10 mouse cellular contexts compared by ENCODE assay signal in genomic region chr11:76059971-76060370, GRCm38 (mm10). TPM values are rescaled to one million over a fixed set of nuclear protein-coding genes. Genes with fewer than 3 reads are reported as not detected.
DNase-seq lines count a peak whose midpoint lies in the region; ATAC-seq and TF ChIP-seq lines count a peak whose summit lies in the region.
"Had no signal": no experiment of that assay in that cellular context is flagged by ENCODE, and none has a peak within 500 bp of the region (broad histone marks: within the 10 kb centered on the region; RNA-seq: fewer than 3 reads in every experiment).

No protein-coding gene starts in this region.

- H3K79me2 ChIP-seq in C2C12 (ENCODE audit: control insufficient read depth, insufficient read depth) = no peaks in the 10 kb centered on the region

- TF ChIP-seq EP300 in lung, postnatal 0 days (IDR thresholded peaks at IDR 0.05) = peak; percentile 64

- TF ChIP-seq CTCF in C2C12 (IDR thresholded peaks at IDR 0.05; ENCODE audit: control insufficient read depth, insufficient read depth, insufficient read length) (no peak), Patski (IDR thresholded peaks at IDR 0.05) (no peak)
- no peak for TF ChIP-seq CTCF in lung, postnatal 0 days (IDR thresholded peaks at IDR 0.05)
- no peak for TF ChIP-seq CTCF in forebrain, postnatal 0 days (IDR thresholded peaks at IDR 0.05; ENCODE audit: low read depth)
- no peak for TF ChIP-seq CTCF in hindbrain, postnatal 0 days (IDR thresholded peaks at IDR 0.05; ENCODE audit: low read depth)

- H3K27me3 ChIP-seq in C2C12 (ENCODE audit: control insufficient read depth, insufficient read depth, insufficient read length) (no peaks in the 10 kb centered on the region), Patski (no peaks in the 10 kb centered on the region)
- H3K27me3 ChIP-seq in kidney, embryonic 14.5 days (ENCODE audit: control insufficient read depth, insufficient read depth, low read length) = no peaks in the 10 kb centered on the region
- no peaks in the 10 kb centered on the region for H3K27me3 ChIP-seq in lung, postnatal 0 days (replicated peaks; ENCODE audit: insufficient read depth, low read length)
- no peaks in the 10 kb centered on the region for H3K27me3 ChIP-seq in forebrain, postnatal 0 days (ENCODE audit: insufficient read depth, low read length)
- H3K27me3 ChIP-seq in hindbrain, postnatal 0 days (ENCODE audit: insufficient read depth, low read length) = no peaks in the 10 kb centered on the region
- H3K27me3 ChIP-seq: liver, embryonic 13.5 days had no signal

- H3K36me3 ChIP-seq in C2C12 (ENCODE audit: control insufficient read depth, insufficient read depth) = peaks cover 3% of the 10 kb centered on the region
- no peaks in the 10 kb centered on the region for H3K36me3 ChIP-seq in kidney, embryonic 14.5 days (ENCODE audit: control insufficient read depth, insufficient read depth, low read length)
- H3K36me3 ChIP-seq in lung, postnatal 0 days (ENCODE audit: insufficient read depth, low read length) = no peaks in the 10 kb centered on the region
- H3K36me3 ChIP-seq in forebrain, postnatal 0 days (ENCODE audit: insufficient read depth) = peaks cover 38% of the 10 kb centered on the region
- H3K36me3 ChIP-seq in hindbrain, postnatal 0 days (ENCODE audit: insufficient read depth, low read length) = 0 out of 2 replicates have a peak, but pooled peaks cover 5% of the 10 kb centered on the region

- POLR2A ChIA-PET in Patski (lab: Charles Lee) = interaction anchor here (0.6 to 1.3 kb wide), 3 partner anchors 15 to 108 kb away, joined by 3 to 4 read pairs (median 3); no protein-coding TSS in a partner anchor

- ATAC-seq in Patski = peak; percentile 96
- ATAC-seq in kidney, embryonic 14.5 days (ENCODE audit: low FRiP score, low TSS enrichment) = peak; percentile 77
- ATAC-seq in lung, postnatal 0 days = peak; percentile 88
- ATAC-seq in forebrain, postnatal 0 days = no peak
- ATAC-seq in hindbrain, postnatal 0 days = no peak

- H3K4me3 ChIP-seq in C2C12 (ENCODE audit: insufficient read depth, poor library complexity, severe bottlenecking) = no peak overlapping the region
- no peak overlapping the region for H3K4me3 ChIP-seq in kidney, embryonic 14.5 days (ENCODE audit: low read length)
- H3K4me3 ChIP-seq in lung, postnatal 0 days (ENCODE audit: low read depth, low read length) = no peak overlapping the region
- H3K4me3 ChIP-seq in forebrain, postnatal 0 days (ENCODE audit: low read depth, low read length) = no peak overlapping the region
- H3K4me3 ChIP-seq in hindbrain, postnatal 0 days (ENCODE audit: low read length) = no peak overlapping the region
- H3K4me3 ChIP-seq: liver, embryonic 13.5 days had no signal

- H3K4me1 ChIP-seq in kidney, embryonic 14.5 days (ENCODE audit: control insufficient read depth, insufficient read depth, low read length) = peaks cover 26% of the 10 kb centered on the region
- H3K4me1 ChIP-seq in lung, postnatal 0 days (ENCODE audit: insufficient read depth, low read depth, low read length) = peaks cover 12% of the 10 kb centered on the region; the same call in 1 of the 2 replicates
- H3K4me1 ChIP-seq in forebrain, postnatal 0 days (ENCODE audit: insufficient read depth) = no peaks in the 10 kb centered on the region
- H3K4me1 ChIP-seq in hindbrain, postnatal 0 days (ENCODE audit: insufficient read depth, low read length) = no peaks in the 10 kb centered on the region
- H3K4me1 ChIP-seq: liver, embryonic 13.5 days had no signal

- CTCF ChIA-PET in Patski (lab: Charles Lee) = interaction anchor here (0.9 to 1.4 kb wide), 3 partner anchors 13 to 290 kb away, joined by 3 read pairs; no protein-coding TSS in a partner anchor

- H3K9me3 ChIP-seq in kidney, embryonic 14.5 days (ENCODE audit: control insufficient read depth, low read length) = no peaks in the 10 kb centered on the region
- H3K9me3 ChIP-seq in lung, postnatal 0 days (ENCODE audit: low read length) = no peaks in the 10 kb centered on the region
- no peaks in the 10 kb centered on the region for H3K9me3 ChIP-seq in forebrain, postnatal 0 days (ENCODE audit: low read length)
- H3K9me3 ChIP-seq in hindbrain, postnatal 0 days (ENCODE audit: low read length) = no peaks in the 10 kb centered on the region
- H3K9me3 ChIP-seq: liver, embryonic 13.5 days had no signal

- H3K9ac ChIP-seq in kidney, embryonic 14.5 days (ENCODE audit: low read depth, low read length) = no peak overlapping the region
- no peak overlapping the region for H3K9ac ChIP-seq in lung, postnatal 0 days (replicated peaks; ENCODE audit: low read depth)
- no peak overlapping the region for H3K9ac ChIP-seq in forebrain, postnatal 0 days
- H3K9ac ChIP-seq in hindbrain, postnatal 0 days (replicated peaks; ENCODE audit: low read length) = no peak overlapping the region
- H3K9ac ChIP-seq: liver, embryonic 13.5 days had no signal

- no peaks in the 10 kb centered on the region for H3K79me3 ChIP-seq in C2C12 (ENCODE audit: low read depth)

- in situ Hi-C loops in Patski (cut with MboI; ENCODE audit: low pct_unique_long_range_greater_than_20kb) = no loop called here

- H3K4me2 ChIP-seq in kidney, embryonic 14.5 days (replicated peaks; ENCODE audit: low read depth, low read length) = no peak overlapping the region
- no peak overlapping the region for H3K4me2 ChIP-seq in lung, postnatal 0 days (replicated peaks; ENCODE audit: low read depth, low read length)
- H3K4me2 ChIP-seq in forebrain, postnatal 0 days (ENCODE audit: low read depth) = no peak overlapping the region
- no peak overlapping the region for H3K4me2 ChIP-seq in hindbrain, postnatal 0 days (ENCODE audit: low read depth, low read length)
- H3K4me2 ChIP-seq: liver, embryonic 13.5 days had no signal

- 18% methylated on average over 7 of the region's 7 CpGs for WGBS in kidney, embryonic 14.5 days
- WGBS in lung, postnatal 0 days = 16% methylated on average over 7 of the region's 7 CpGs
- 83% methylated on average over 7 of the region's 7 CpGs for WGBS in forebrain, postnatal 0 days
- WGBS in hindbrain, postnatal 0 days = 65% methylated on average over 7 of the region's 7 CpGs

- DNase-seq in Patski (ENCODE audit: low read depth, low spot score) = peak; percentile 98
- DNase-seq in lung, postnatal 0 days (ENCODE audit: low spot score) = peak; percentile 67
- DNase-seq in forebrain, postnatal 0 days = no peak
- no peak for DNase-seq in frontal cortex, postnatal 36 days (ENCODE audit: low spot score in 2 of 2)
- DNase-seq in hindbrain, postnatal 0 days (ENCODE audit: low spot score) = no peak
- DNase-seq: cerebellum, adult 11 months; liver, embryonic 13.5 days; thymus, postnatal 14 days had no signal

- peak overlapping the region; percentile 5 for H3ac ChIP-seq in C2C12 (ENCODE audit: control insufficient read depth, insufficient read length, low read depth)

- peak overlapping the region; percentile 48; the same call in 1 of the 2 replicates for H3K27ac ChIP-seq in kidney, embryonic 14.5 days (ENCODE audit: low read depth, low read length)
- H3K27ac ChIP-seq in lung, postnatal 0 days (ENCODE audit: low read length) = peak overlapping the region; percentile 68
- no peak overlapping the region for H3K27ac ChIP-seq in forebrain, postnatal 0 days (ENCODE audit: low read depth, low read length)
- no peak overlapping the region for H3K27ac ChIP-seq in hindbrain, postnatal 0 days
- H3K27ac ChIP-seq: liver, embryonic 13.5 days had no signal

TF ChIP-seq in C2C12, 6 proteins besides CTCF, POLR2A, EP300 and RAD21:
- TF ChIP-seq FOSL1 (IDR thresholded peaks at IDR 0.05; ENCODE audit: insufficient read depth, low read length, poor library complexity, severe bottlenecking) = no peak
- TF ChIP-seq MYOD1 (IDR thresholded peaks at IDR 0.05; ENCODE audit: control insufficient read depth, insufficient read length, low read depth) = no peak
- TF ChIP-seq CEBPB (IDR thresholded peaks at IDR 0.05; ENCODE audit: low read depth) = no peak
- no peak for TF ChIP-seq USF1 (IDR thresholded peaks at IDR 0.05; ENCODE audit: low read depth)

RNA-seq across cellular contexts. Expression of gene Rflnb, which starts 32.4 kb away (rescaled TPM):
- 8.0 TPM for polyA plus RNA-seq in C2C12 (2012; fragmentation: generic; extraction: Trizol)
- 3.5 TPM for polyA plus RNA-seq in Patski (2021)
- polyA plus RNA-seq in kidney, embryonic 14.5 days (2014; fragmentation: Nextera tagmentation; extraction: Ambion mirVana) = 20.7 and 23.3 TPM in 2 replicates
- 54.3 and 54.4 TPM in 2 replicates for polyA plus RNA-seq in lung, postnatal 0 days (2015; fragmentation: Nextera tagmentation; extraction: Ambion mirVana)
- total RNA-seq in forebrain, postnatal 0 days (2014; rRNA removed) = 11.6 and 12.7 TPM in 2 replicates
- polyA plus RNA-seq in forebrain, postnatal 0 days (2015; fragmentation: Nextera tagmentation; extraction: Ambion mirVana) = 9.1 and 14.0 TPM in 2 replicates
- total RNA-seq in hindbrain, postnatal 0 days (2014; rRNA removed) = 13.6 and 17.4 TPM in 2 replicates
- polyA plus RNA-seq in hindbrain, postnatal 0 days (2015; fragmentation: Nextera tagmentation; extraction: Ambion mirVana) = 14.9 and 15.3 TPM in 2 replicates

Comparison
In these comparisons a context has a peak if more than half of its experiments do, and no peak if none do; other contexts are left out.
1. ATAC-seq: peak in Patski (single experiment), kidney, embryonic 14.5 days (single experiment) and lung, postnatal 0 days (single experiment); none in forebrain, postnatal 0 days (single experiment) and hindbrain, postnatal 0 days (single experiment).
2. DNase-seq: peak in Patski (single experiment) and lung, postnatal 0 days (single experiment); none in forebrain, postnatal 0 days (single experiment), frontal cortex, postnatal 36 days (0 of 2) and hindbrain, postnatal 0 days (single experiment).
3. H3K27ac ChIP-seq: peak in kidney, embryonic 14.5 days (single experiment) and lung, postnatal 0 days (single experiment); none in forebrain, postnatal 0 days (single experiment) and hindbrain, postnatal 0 days (single experiment).